Mouse (Mus musculus): ENCODE results near the gene Mtx2. TPM values are rescaled to one million over a fixed set of nuclear protein-coding genes. Genes with fewer than 3 reads are reported as not detected.

Mtx2 gene
- polyA plus RNA-seq, 1 experiment from 2014 or later = 147 TPM

Other genes starting within 250 kb of the Mtx2 start
- gene Lnpk, start 246.4 kb upstream of the Mtx2 start, polyA plus RNA-seq (2014; fragmentation: Nextera tagmentation; extraction: Ambion mirVana) = 39.6 and 42.1 TPM in 2 replicates
- 0.08 and 0.10 TPM in 2 replicates for gene Evx2, start 166.2 kb upstream of the Mtx2 start, polyA plus RNA-seq (2014; fragmentation: Nextera tagmentation; extraction: Ambion mirVana)
- not detected in 2 replicates for gene Hoxd13, start 157.5 kb upstream of the Mtx2 start, polyA plus RNA-seq (2014; fragmentation: Nextera tagmentation; extraction: Ambion mirVana)
- not detected in 2 replicates for gene Hoxd12, start 150.8 kb upstream of the Mtx2 start, polyA plus RNA-seq (2014; fragmentation: Nextera tagmentation; extraction: Ambion mirVana)
- not detected in 2 replicates for gene Hoxd11, start 146.2 kb upstream of the Mtx2 start, polyA plus RNA-seq (2014; fragmentation: Nextera tagmentation; extraction: Ambion mirVana)
- not detected in 2 replicates for gene Hoxd10, start 133.9 kb upstream of the Mtx2 start, polyA plus RNA-seq (2014; fragmentation: Nextera tagmentation; extraction: Ambion mirVana)
- gene Hoxd9, start 128.1 kb upstream of the Mtx2 start, polyA plus RNA-seq (2014; fragmentation: Nextera tagmentation; extraction: Ambion mirVana) = 0.10 TPM in 1 of 2 replicates, not detected in the other
- 0.18 and 0.71 TPM in 2 replicates for gene Hoxd8, start 121.2 kb upstream of the Mtx2 start, polyA plus RNA-seq (2014; fragmentation: Nextera tagmentation; extraction: Ambion mirVana)
- 2.7 and 2.9 TPM in 2 replicates for gene Hoxd3, start 113.9 kb upstream of the Mtx2 start, polyA plus RNA-seq (2014; fragmentation: Nextera tagmentation; extraction: Ambion mirVana)
- gene Hoxd4, start 113.9 kb upstream of the Mtx2 start, polyA plus RNA-seq (2014; fragmentation: Nextera tagmentation; extraction: Ambion mirVana) = 0.18 TPM in 1 of 2 replicates, not detected in the other
- not detected in 2 replicates for gene Gm28230, start 99.1 kb upstream of the Mtx2 start, polyA plus RNA-seq (2014; fragmentation: Nextera tagmentation; extraction: Ambion mirVana)
- gene Hoxd1, start 62.8 kb upstream of the Mtx2 start, polyA plus RNA-seq (2014; fragmentation: Nextera tagmentation; extraction: Ambion mirVana) = 0.47 and 0.80 TPM in 2 replicates

Data from embryonic facial prominence, embryonic 11.5 days (tissue).